In genomic region chr2:170731632-170732561, GRCm38 (mm10) we compare ENCODE assay signal across 9 mouse cellular contexts. TPM values are rescaled to one million over a fixed set of nuclear protein-coding genes. Genes with fewer than 3 reads are reported as not detected.
A peak's percentile ranks its signal among the peaks of the same experiment; 100 is the strongest.
DNase-seq lines count a peak whose midpoint lies in the region; ATAC-seq and TF ChIP-seq lines count a peak whose summit lies in the region.
"Had no signal": no experiment of that assay in that cellular context is flagged by ENCODE, and none has a peak within 500 bp of the region (broad histone marks: within the 10 kb centered on the region; RNA-seq: fewer than 3 reads in every experiment).

Gene Dok5 (plus strand): TSS chr2:170731807.

- peak in 1 of 2 experiments; percentile 5 for DNase-seq in spleen, adult 2 months (ENCODE audit: low read depth in 1 of 2, low spot score in 2 of 2)
- DNase-seq in spleen, adult 18-20 months, result no peak
- DNase-seq in frontal cortex, postnatal 10 days (ENCODE audit: low spot score in 2 of 2), result peak; percentile 83 to 87
- peak; percentile 70 for DNase-seq in hindbrain, embryonic 10.5 days (ENCODE audit: low spot score)
- DNase-seq in layer of hippocampus, postnatal 10 days (ENCODE audit: low spot score in 2 of 2), result peak; percentile 85 to 93
- DNase-seq in lung, adult 2 months, result peak; percentile 13
- peak; percentile 70 for DNase-seq in retina, embryonic 14.5 days (ENCODE audit: low spot score)

- H3K4me1 ChIP-seq in spleen, adult 2 months (ENCODE audit: control insufficient read depth, insufficient read depth, insufficient read length), result no peaks in the 10 kb centered on the region
- peaks cover 32% of the 10 kb centered on the region for H3K4me1 ChIP-seq in hindbrain, embryonic 10.5 days (replicated peaks)
- no peaks in the 10 kb centered on the region for H3K4me1 ChIP-seq in lung, adult 2 months (ENCODE audit: control insufficient read depth, insufficient read depth, low read length)

- H3K27me3 ChIP-seq in spleen, adult 2 months (ENCODE audit: control insufficient read depth, insufficient read depth, low read length), result no peaks in the 10 kb centered on the region
- H3K27me3 ChIP-seq in hindbrain, embryonic 10.5 days (ENCODE audit: insufficient read depth, poor library complexity, severe bottlenecking), result peaks cover 30% of the 10 kb centered on the region

- no peak for TF ChIP-seq CTCF in spleen, adult 2 months (IDR thresholded peaks at IDR 0.05; ENCODE audit: extremely low read depth, insufficient read depth, insufficient read length, insufficient replicate concordance)
- no peak for TF ChIP-seq CTCF in lung, adult 2 months (IDR thresholded peaks at IDR 0.05; ENCODE audit: insufficient read depth, low read length)

- H3K4me3 ChIP-seq in spleen, adult 2 months (ENCODE audit: extremely low read depth, insufficient read depth, insufficient read length), result 0 out of 2 replicates have a peak within 1 kb of the TSS, but pooled peaks have one; percentile 1
- peak within 1 kb of the TSS; percentile 66 for H3K4me3 ChIP-seq in hindbrain, embryonic 10.5 days
- H3K4me3 ChIP-seq in lung, adult 2 months (replicated peaks; ENCODE audit: extremely low read depth, low read depth, low read length), result peak within 1 kb of the TSS; percentile 46

- no peak within 1 kb of the TSS for H3K27ac ChIP-seq in spleen, adult 2 months (ENCODE audit: insufficient read depth, low read length)
- peak within 1 kb of the TSS; percentile 87 for H3K27ac ChIP-seq in hindbrain, embryonic 10.5 days

- ATAC-seq in granulocyte monocyte progenitor cell, adult 5-6 weeks (replicated peaks; ENCODE audit: poor library complexity, severe bottlenecking), result no peak; the same call in 1 of the 2 replicates

- no peak for TF ChIP-seq POLR2A in spleen, adult 2 months (IDR thresholded peaks at IDR 0.05; ENCODE audit: low read depth, low read length)
- TF ChIP-seq POLR2A in lung, adult 2 months (IDR thresholded peaks at IDR 0.05; ENCODE audit: borderline replicate concordance, extremely low read depth, low read depth, low read length), result no peak

- WGBS in spleen, adult 2 months, result 8% methylated on average over 47 of the region's 53 CpGs
- 3% methylated on average over 53 of the region's 53 CpGs for WGBS in hindbrain, embryonic 10.5 days
- 3% methylated on average over 52 of the region's 53 CpGs for WGBS in lung, adult 2 months

- no peaks in the 10 kb centered on the region for H3K36me3 ChIP-seq in spleen, adult 2 months (ENCODE audit: control insufficient read depth, insufficient read depth, low read length)
- H3K36me3 ChIP-seq in hindbrain, embryonic 10.5 days, result no peaks in the 10 kb centered on the region

- no peaks in the 10 kb centered on the region for H3K9me3 ChIP-seq in hindbrain, embryonic 10.5 days

RNA-seq across cellular contexts. Expression of gene Dok5, which starts in this region (rescaled TPM):
- 0.04 and 0.09 TPM in 2 replicates for polyA plus RNA-seq in spleen, adult 2 months (2012; rRNA removed)
- 8.5 and 12.7 TPM in 2 replicates for polyA plus RNA-seq in hindbrain, embryonic 10.5 days (2016; fragmentation: Nextera tagmentation; extraction: Ambion mirVana)
- 10 to 100 TPM; 23.5 to 25.1 TPM for total RNA-seq in layer of hippocampus, postnatal 10 days (2021)
- 0.10 and 0.50 TPM in 2 replicates for polyA plus RNA-seq in lung, adult 2 months (2012; rRNA removed)
- total RNA-seq in granulocyte monocyte progenitor cell, adult 5-6 weeks (2014; fragmentation: Nextera tagmentation), result not detected in 2 replicates
- total RNA-seq in granulocyte monocyte progenitor cell, adult 5-6 weeks (2017), result not detected in 2 replicates
- total RNA-seq: hematopoietic stem cell, adult 5-6 weeks had no signal

Comparison
In these comparisons a context has a peak if more than half of its experiments do, and no peak if none do; other contexts are left out.
1. RNA of gene Dok5 (total RNA-seq): 23.5 to 25.1 TPM in layer of hippocampus, postnatal 10 days; not detected in granulocyte monocyte progenitor cell, adult 5-6 weeks; every median in the first group is over 10 times any median in the second.
2. Peak in DNase-seq and H3K4me3 ChIP-seq in lung, adult 2 months; RNA of the gene not detected or under 1 TPM.
3. DNase-seq: peak in frontal cortex, postnatal 10 days (2 of 2), hindbrain, embryonic 10.5 days (single experiment), layer of hippocampus, postnatal 10 days (2 of 2) and retina, embryonic 14.5 days (single experiment); none in spleen, adult 18-20 months (0 of 2).
4. H3K4me3 ChIP-seq: peak in every context shown above with its lines; median percentile 66 in hindbrain, embryonic 10.5 days; 46 in lung, adult 2 months; 1 in spleen, adult 2 months.